Mouse (Mus musculus) kidney, embryonic 15.5 days (tissue): ENCODE measurements around the gene Cntf. TPM values are rescaled to one million over a fixed set of nuclear protein-coding genes. Genes with fewer than 3 reads are reported as not detected.

Experiments
- ATAC-seq: fragments of 200-750 bp; cut with Nextera tagmentation; replicated peaks from 2 replicates; pipeline ENCODE4 v1.8.0; 2017; ENCODE audit warnings: moderate TSS enrichment; ENCODE audit not compliant: low FRiP score
- H3K27ac ChIP-seq: fragments of 300-500 bp; sonication (generic); 2 replicates; pipeline ENCODE4 v1.5.1; 2015; ENCODE audit warnings: mild to moderate bottlenecking, inconsistent platforms
- H3K27me3 ChIP-seq: fragments of 300-500 bp; sonication (generic); 2 replicates; pipeline ENCODE4 v1.6.1; 2015; ENCODE audit warnings: inconsistent platforms
- H3K36me3 ChIP-seq: fragments of 300-500 bp; sonication (generic); 2 replicates; pipeline ENCODE4 v1.6.1; 2015; ENCODE audit warnings: inconsistent platforms
- H3K4me1 ChIP-seq: fragments of 300-500 bp; sonication (generic); 2 replicates; pipeline ENCODE4 v1.6.1; 2015; ENCODE audit warnings: inconsistent platforms
- H3K4me2 ChIP-seq: fragments of 300-500 bp; sonication (generic); 2 replicates; pipeline ENCODE4 v1.6.1; 2015; ENCODE audit warnings: moderate library complexity, mild to moderate bottlenecking, inconsistent platforms
- H3K4me3 ChIP-seq: fragments of 300-500 bp; sonication (generic); replicated peaks from 2 replicates; pipeline ENCODE4 v1.5.1; 2015; ENCODE audit warnings: mild to moderate bottlenecking, inconsistent platforms
- H3K9ac ChIP-seq: fragments of 300-500 bp; sonication (generic); 2 replicates; pipeline ENCODE4 v1.6.1; 2015; ENCODE audit warnings: mild to moderate bottlenecking, inconsistent platforms
- H3K9me3 ChIP-seq: fragments of 300-500 bp; sonication (generic); replicated peaks from 2 replicates; pipeline ENCODE4 v1.6.1; 2016; ENCODE audit warnings: inconsistent platforms
- WGBS: fragments of 180-500 bp; shearing (Covaris S2); methylation state at CpG from one replicate; pipeline ENCODE4 v1.1.7; 2015; ENCODE audit warnings: mixed read lengths; 5-methylcytosine and 5-hydroxymethylcytosine counted together
- polyA plus RNA-seq: library from polyadenylated mRNA; unstranded; fragments of >200 nt; fragmentation: Nextera tagmentation; extraction: Ambion mirVana; gene quantifications from 2 replicates; pipeline ENCODE4 v1.2.1, GENCODE M21; 2015

Cntf gene
- polyA plus RNA-seq, 1 experiment from 2014 or later, result 2.5 TPM

DNA sequence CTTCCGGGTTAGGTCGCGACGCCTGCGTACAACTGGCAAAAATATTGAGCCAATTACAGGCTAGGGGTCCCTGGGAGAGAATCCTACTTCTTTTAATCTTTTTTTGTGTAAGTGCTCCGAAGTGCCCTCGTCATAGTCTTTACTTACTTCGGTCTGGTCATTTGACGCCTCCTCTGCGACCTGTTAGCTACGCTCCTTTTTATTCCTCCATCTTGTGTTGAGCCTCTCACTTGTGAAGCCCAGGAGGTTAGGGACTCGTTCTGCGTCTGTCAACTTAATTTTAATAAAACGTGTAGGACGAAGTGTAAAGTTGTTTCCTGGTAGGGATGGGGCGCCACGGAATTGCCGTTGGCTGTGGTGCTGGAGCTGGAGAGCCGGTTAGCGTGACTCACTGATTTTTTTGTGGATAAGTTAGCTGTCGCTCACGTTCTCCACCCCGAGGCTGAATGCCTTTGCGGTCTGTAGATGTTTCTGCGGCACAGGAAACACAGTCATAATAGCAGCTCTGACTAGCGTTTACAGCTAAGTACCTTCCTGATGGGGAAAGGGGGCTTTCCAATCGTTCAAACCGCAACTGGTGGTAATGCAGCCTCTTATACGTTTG, 31.0 kb upstream of the Cntf start:
- Histone ChIP-seq H3K4me3 (peak overlapping the region; percentile 96), H3K27ac (peak overlapping the region; percentile 100), H3K9me3 (no peaks in the 10 kb centered on the region), H3K4me1 (peaks cover 5% of the 10 kb centered on the region; the same call in 1 of the 2 replicates), H3K4me2 (peak overlapping the region; percentile 80), H3K9ac (peak overlapping the region; percentile 52), H3K27me3 (no peaks in the 10 kb centered on the region), H3K36me3 (no peaks in the 10 kb centered on the region)
- peak; percentile 14 for ATAC-seq
- WGBS, result under 1% methylated on average over 29 of the region's 29 CpGs

DNA sequence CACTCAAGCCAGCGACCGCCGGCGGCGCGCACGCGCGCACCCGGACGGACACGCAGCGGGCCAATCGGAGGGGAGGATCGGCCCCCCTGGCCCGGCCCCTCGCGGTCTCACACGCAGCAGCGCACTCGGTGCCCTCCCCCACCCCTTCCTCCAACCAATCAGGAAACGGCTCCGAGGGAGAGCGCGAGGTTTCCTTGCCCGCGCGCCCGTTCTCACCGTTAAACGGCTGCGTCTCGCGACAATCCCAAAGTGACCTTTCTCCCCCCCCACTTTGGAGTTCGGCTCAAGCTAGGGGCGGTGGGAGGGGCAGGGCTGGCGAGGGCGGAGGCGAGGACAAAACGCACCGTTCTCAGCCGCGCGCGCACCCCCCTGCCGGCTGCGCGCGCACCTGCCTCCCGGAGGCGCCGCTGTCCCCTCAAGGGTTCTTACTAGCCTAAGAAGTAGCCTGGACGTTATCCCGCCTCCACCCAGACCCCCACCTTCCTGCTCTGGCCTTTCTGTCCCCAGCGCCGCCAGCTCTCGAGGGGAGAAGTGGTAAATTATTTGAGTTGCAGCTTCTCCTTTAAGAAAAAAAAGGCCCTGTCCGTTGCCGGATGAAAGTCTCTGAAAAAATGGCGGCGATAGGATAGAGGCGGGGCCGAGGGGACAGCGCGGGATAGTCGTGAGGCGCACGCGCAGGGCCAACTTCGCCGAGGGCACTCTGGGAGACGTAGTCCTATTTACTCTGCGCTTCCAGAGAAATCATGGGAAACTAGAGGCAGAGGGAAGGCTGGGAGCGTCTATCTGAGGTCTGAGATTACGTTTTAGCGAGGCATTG, 30.3 kb upstream of the Cntf start, which contains the start of the genes Zfp91 and Lpxn:
Zfp91 (minus strand) TSS at position 616 of the 817 bp plus-strand sequence.
Lpxn (plus strand) TSS at position 683 of the 817 bp plus-strand sequence.
- WGBS, result under 1% methylated on average over 68 of the region's 76 CpGs
- ATAC-seq, result peak; percentile 96
- H3K9ac ChIP-seq, result peak within 1 kb of the TSS; percentile 99
- no peaks in the 10 kb centered on the region for H3K36me3 ChIP-seq
- H3K9me3 ChIP-seq, result no peaks in the 10 kb centered on the region
- H3K4me3 ChIP-seq, result peak within 1 kb of the TSS; percentile 96
- H3K27ac ChIP-seq, result peak within 1 kb of the TSS; percentile 100
- H3K4me1 ChIP-seq, result peaks cover 5% of the 10 kb centered on the region; the same call in 1 of the 2 replicates
- H3K4me2 ChIP-seq, result peak within 1 kb of the TSS; percentile 80
- no peaks in the 10 kb centered on the region for H3K27me3 ChIP-seq

GRCm38 (mm10) chr19:12795110-12795509, 29.7 kb upstream of the Cntf start:
- Histone ChIP-seq H3K4me1 (peaks cover 5% of the 10 kb centered on the region; the same call in 1 of the 2 replicates), H3K9me3 (no peaks in the 10 kb centered on the region), H3K4me3 (peak overlapping the region; percentile 96), H3K4me2 (peak overlapping the region; percentile 63), H3K27me3 (no peaks in the 10 kb centered on the region), H3K27ac (peak overlapping the region; percentile 100), H3K36me3 (no peaks in the 10 kb centered on the region), H3K9ac (peak overlapping the region; percentile 99)
- ATAC-seq, result peak; percentile 38
- under 1% methylated on average over 45 of the region's 63 CpGs for WGBS

- under 1% methylated on average over 39 of the region's 39 CpGs for WGBS
- Histone ChIP-seq H3K36me3 (no peaks in the 10 kb centered on the region), H3K9ac (peak overlapping the region; percentile 99), H3K27ac (peak overlapping the region; percentile 100), H3K4me1 (peaks cover 5% of the 10 kb centered on the region; the same call in 1 of the 2 replicates), H3K9me3 (no peaks in the 10 kb centered on the region), H3K4me3 (peak overlapping the region; percentile 96), H3K4me2 (peak overlapping the region; percentile 63), H3K27me3 (no peaks in the 10 kb centered on the region)
- ATAC-seq, result peak; percentile 75
These were observed 28.9 kb upstream of the Cntf start for GRCm38 (mm10) chr19:12794056-12795044.

GRCm38 (mm10) chr19:12792374-12792773, 26.9 kb upstream of the Cntf start:
- H3K9me3 ChIP-seq, result no peaks in the 10 kb centered on the region
- ATAC-seq, result no peak

GRCm38 (mm10) chr19:12787721-12788120, 22.3 kb upstream of the Cntf start:
- H3K4me2 ChIP-seq, result no peak overlapping the region
- H3K36me3 ChIP-seq, result peaks cover 7% of the 10 kb centered on the region
- H3K9me3 ChIP-seq, result no peaks in the 10 kb centered on the region
- no peak overlapping the region for H3K27ac ChIP-seq
- H3K4me1 ChIP-seq, result peaks cover 3% of the 10 kb centered on the region; the same call in 1 of the 2 replicates
- H3K27me3 ChIP-seq, result no peaks in the 10 kb centered on the region
- H3K9ac ChIP-seq, result no peak overlapping the region
- H3K4me3 ChIP-seq, result no peak overlapping the region
- no peak for ATAC-seq
- WGBS, result 58% methylated on average over 4 of the region's 4 CpGs

More at GRCm38 (mm10) chr19:12792374-12792773, 26.9 kb upstream of the Cntf start:
- Histone ChIP-seq H3K4me2 (no peak overlapping the region), H3K27ac (no peak overlapping the region), H3K9ac (no peak overlapping the region), H3K36me3 (peaks cover 7% of the 10 kb centered on the region), H3K27me3 (no peaks in the 10 kb centered on the region), H3K4me3 (no peak overlapping the region), H3K4me1 (peaks cover 5% of the 10 kb centered on the region; the same call in 1 of the 2 replicates)

GRCm38 (mm10) chr19:12786803-12787395, 21.5 kb upstream of the Cntf start:
- H3K4me2 ChIP-seq, result no peak overlapping the region
- H3K36me3 ChIP-seq, result peaks cover 7% of the 10 kb centered on the region
- no peak for ATAC-seq
- H3K4me3 ChIP-seq, result no peak overlapping the region
- no peak overlapping the region for H3K27ac ChIP-seq
- no peaks in the 10 kb centered on the region for H3K27me3 ChIP-seq
- H3K4me1 ChIP-seq, result peaks cover 3% of the 10 kb centered on the region; the same call in 1 of the 2 replicates
- no peaks in the 10 kb centered on the region for H3K9me3 ChIP-seq
- no peak overlapping the region for H3K9ac ChIP-seq
- 77% methylated on average over 2 of the region's 2 CpGs for WGBS

DNA sequence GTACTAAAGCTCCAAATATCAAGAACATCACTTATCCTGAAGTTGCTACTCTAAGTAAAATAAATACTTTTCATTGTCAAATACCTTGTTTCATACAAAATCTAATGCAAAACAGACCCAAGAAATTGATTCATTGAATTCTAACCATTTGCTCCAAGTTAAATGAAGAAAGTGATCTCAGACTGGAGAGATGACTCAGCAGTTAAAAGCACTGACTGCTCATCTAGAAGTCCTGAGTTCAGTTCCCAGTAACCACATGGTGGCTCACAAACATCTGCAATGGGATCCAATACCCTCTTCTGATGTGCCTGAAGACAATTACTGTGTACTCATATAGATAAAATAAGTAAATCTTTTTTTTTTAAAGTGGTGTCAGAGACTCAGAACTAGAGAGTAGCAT, 15.0 kb upstream of the Cntf start:
- Histone ChIP-seq H3K4me1 (no peaks in the 10 kb centered on the region), H3K4me3 (no peak overlapping the region), H3K9me3 (no peaks in the 10 kb centered on the region), H3K27ac (no peak overlapping the region), H3K36me3 (peaks cover 24% of the 10 kb centered on the region), H3K4me2 (no peak overlapping the region), H3K9ac (no peak overlapping the region), H3K27me3 (no peaks in the 10 kb centered on the region)
- ATAC-seq, result no peak

GRCm38 (mm10) chr19:12770888-12771287, 5.5 kb upstream of the Cntf start:
- WGBS, result 91% methylated on average over 5 of the region's 5 CpGs
- Histone ChIP-seq H3K9me3 (no peaks in the 10 kb centered on the region), H3K27ac (no peak overlapping the region), H3K36me3 (peaks cover 77% of the 10 kb centered on the region), H3K27me3 (no peaks in the 10 kb centered on the region), H3K4me2 (no peak overlapping the region), H3K9ac (no peak overlapping the region), H3K4me3 (no peak overlapping the region), H3K4me1 (no peaks in the 10 kb centered on the region)
- ATAC-seq, result no peak

- H3K9ac ChIP-seq, result no peak overlapping the region
- no peak overlapping the region for H3K27ac ChIP-seq
- ATAC-seq, result 0 out of 2 replicates have a peak, but pooled peaks have one; percentile 33
- no peaks in the 10 kb centered on the region for H3K4me1 ChIP-seq
- 68% methylated on average over 2 of the region's 2 CpGs for WGBS
- peaks cover 40% of the 10 kb centered on the region for H3K36me3 ChIP-seq
- no peak overlapping the region for H3K4me3 ChIP-seq
- no peaks in the 10 kb centered on the region for H3K27me3 ChIP-seq
- H3K4me2 ChIP-seq, result no peak overlapping the region
- H3K9me3 ChIP-seq, result no peaks in the 10 kb centered on the region
These were observed 3.0 kb downstream of the Cntf start for GRCm38 (mm10) chr19:12762212-12763130.
